Mouse (Mus musculus): ENCODE measurements around the gene Cdkal1.

DNA sequence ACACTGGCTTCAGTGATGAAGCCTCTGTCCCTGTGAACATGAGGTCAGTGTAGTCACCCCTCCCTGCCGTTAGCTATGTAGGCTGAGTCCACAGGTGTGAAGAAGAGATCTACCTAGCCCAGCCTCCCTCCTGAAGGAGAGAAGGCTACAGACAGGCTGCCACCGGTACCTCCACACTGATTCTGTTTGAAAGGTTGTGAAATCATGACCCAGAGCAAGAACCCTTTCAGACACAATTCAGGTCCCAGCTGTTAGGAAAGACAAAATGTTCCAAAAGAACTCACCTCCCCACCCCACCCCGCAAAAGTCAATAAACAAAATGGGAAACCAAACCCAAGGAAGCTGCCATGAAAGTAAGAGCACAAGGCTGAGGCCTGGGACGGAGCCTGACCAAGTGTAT is 217.2 kb downstream of the Cdkal1 start:
- TF ChIP-seq CTCF (IDR thresholded peaks at IDR 0.05; ENCODE audit: extremely low read depth, insufficient read length, insufficient replicate concordance, low read depth, low read length) (no peak), POLR2A (IDR thresholded peaks at IDR 0.05; ENCODE audit: low read depth, low read length) (no peak)

Data from small intestine, adult 2 months (tissue).